Mouse (Mus musculus): ENCODE measurements around the gene Man2a2.

DNA sequence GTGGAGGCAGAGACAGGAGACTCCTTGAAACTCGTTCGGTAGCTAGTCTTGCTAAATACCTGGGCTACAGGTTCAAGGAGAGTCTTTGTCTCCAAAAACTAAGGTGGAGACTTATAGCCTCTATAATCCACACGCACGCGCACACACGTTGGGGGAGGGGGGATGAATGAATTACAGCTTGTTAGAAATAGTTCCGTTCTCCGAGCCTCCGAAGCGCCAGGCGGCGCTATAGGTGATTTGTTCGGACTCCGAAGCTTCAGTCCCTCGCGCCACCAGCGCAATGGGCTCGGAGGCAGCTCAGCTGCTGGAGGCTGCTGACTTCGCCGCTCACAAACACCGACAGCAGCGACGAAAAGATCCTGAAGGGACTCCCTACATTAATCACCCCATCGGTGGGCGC, 28.3 kb downstream of the Man2a2 start, which contains the start of gene Hddc3:
- TF ChIP-seq CTCF (IDR thresholded peaks at IDR 0.05; ENCODE audit: low read depth), result peak; percentile 87
- no peak for TF ChIP-seq EP300 (IDR thresholded peaks at IDR 0.05; ENCODE audit: low read depth)

All from liver, embryonic 14.5 days (tissue).